Mouse (Mus musculus) cerebellum, adult 9-10 months (tissue): ENCODE measurements around the gene Npy4r.

Source experiments
- DNase-seq: peaks from one replicate; pipeline ENCODE4 v3.0.0; 2022

Npy4r gene

GRCm38 (mm10) chr14:34119046-34119723, 33.1 kb downstream of the Npy4r start:
- peak; percentile 85 for DNase-seq

GRCm38 (mm10) chr14:34114311-34114710, 38.0 kb downstream of the Npy4r start:
- no peak for DNase-seq

- DNase-seq, result no peak
These were observed 44.7 kb downstream of the Npy4r start for GRCm38 (mm10) chr14:34107594-34107993.

- DNase-seq, result no peak
These were observed 45.8 kb downstream of the Npy4r start for GRCm38 (mm10) chr14:34106389-34107062.

DNA sequence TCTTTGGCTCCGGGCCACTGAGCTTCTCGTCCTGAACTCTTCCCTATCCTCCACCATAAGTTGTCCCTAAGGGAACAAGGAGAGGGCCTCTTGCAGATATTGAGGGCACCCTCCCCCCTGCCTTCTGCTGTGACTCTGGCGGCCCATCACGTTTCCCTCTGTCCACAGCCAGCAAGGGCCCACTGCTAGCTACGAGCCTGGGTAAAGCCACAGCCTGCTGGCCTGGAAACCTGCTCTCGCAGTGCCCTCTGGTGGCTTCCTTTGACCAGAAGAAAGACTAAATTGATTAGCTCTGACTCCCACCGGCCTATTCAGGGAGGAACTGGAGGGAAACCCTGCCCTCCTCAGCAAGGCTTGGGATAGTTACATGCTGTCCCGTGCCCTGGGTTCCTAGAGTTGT, 47.4 kb downstream of the Npy4r start:
- peak; percentile 64 for DNase-seq

DNA sequence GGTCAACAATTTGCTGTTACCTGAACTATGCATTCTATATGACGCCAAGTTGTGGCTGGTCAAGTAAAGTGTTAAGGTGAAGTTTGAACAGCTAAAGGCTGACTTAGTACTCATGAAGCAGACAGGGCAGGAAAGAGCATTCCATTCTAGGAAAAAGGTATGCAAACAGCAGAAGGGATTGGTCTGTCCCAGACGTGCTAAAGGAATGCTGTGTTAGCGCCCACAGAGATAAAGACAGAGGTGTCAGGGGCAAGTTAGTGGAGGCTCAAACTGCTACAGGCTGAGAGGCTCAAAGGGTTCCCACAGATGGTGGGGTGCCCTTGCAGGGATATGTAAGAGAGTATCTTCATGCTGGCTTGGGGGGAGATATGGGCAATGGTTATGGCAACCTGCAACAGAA, 48.4 kb downstream of the Npy4r start:
- DNase-seq, result no peak

DNA sequence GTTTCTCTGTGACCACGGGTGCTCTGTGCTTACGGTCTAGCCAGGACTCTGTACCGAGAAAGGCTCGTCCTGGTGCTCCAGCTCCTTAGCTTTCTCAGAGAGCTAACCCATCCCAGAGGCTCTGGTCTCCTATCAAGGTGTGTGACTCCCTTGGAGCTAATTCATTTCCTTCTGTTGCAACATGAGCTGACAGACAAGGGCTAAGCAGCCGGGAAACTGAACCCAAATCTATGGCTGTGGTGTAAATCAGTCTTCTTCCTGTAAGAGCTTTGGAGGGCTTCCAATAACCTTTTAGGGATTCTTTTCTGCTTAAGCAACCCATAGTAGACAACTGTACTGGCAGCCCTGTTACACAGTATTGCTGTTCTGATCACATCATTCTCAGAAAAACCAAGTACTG, 49.7 kb downstream of the Npy4r start, which contains the start of gene A630023A22Rik:
TSS of gene A630023A22Rik (minus strand) at position 154 of the 400 bp plus-strand sequence.
- no peak for DNase-seq

GRCm38 (mm10) chr14:34096161-34096560, 56.1 kb downstream of the Npy4r start:
- DNase-seq, result no peak
